Mouse (Mus musculus) thymus, postnatal 10 days (tissue): ENCODE data around the gene Slc25a44.
"Not testable (repeated sequence)": the region's sequence is repeated elsewhere in the genome, so short reads cannot be mapped to it uniquely, and the experiment has no call there.

ENCODE experiments used
- DNase-seq, 2 experiments: peaks; one replicate each; pipeline ENCODE4 v3.0.0; 2021; ENCODE audit warnings: low spot score in 2 of 2

Gene Slc25a44

DNA sequence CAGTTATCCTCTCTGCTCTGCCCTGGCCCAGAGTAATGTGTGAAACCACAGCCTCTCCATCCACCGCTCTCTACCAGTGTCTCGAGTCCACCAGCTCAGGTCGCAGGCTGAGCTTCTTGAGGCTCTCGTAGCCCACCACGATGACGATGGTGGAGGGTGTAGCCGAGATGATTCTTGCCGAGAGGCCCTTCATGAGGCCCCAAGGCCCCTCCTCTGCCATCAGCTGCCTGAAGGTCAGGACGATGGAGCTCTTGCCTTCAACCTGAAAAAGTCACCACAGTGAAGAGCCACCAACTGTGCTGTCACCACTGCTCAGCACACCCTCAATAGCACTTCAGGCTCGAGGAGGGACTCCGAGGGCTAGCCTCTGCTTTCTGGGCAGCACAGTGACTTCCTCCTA is 12.3 kb downstream of the Slc25a44 start:
- DNase-seq: no peak

DNA sequence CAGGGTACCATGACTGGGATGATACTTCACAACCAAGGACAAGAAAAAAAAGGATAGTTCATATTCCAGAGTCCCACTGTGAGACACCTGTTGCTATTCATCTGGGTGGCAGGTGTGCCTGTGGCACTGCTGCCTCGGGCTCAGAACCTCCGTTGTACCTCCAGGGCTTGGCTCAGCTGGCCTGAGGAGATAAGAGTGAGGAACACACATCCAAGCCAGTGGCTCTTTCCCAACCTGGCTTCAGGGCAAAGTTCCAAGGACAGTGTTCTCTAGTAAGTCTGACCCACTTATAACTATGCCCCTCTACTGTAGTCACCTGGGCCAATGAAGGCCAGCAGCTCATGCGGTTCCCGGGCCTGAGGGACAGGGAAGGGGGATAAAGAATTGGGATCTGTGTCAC is 13.3 kb downstream of the Slc25a44 start:
- DNase-seq: no peak

DNA sequence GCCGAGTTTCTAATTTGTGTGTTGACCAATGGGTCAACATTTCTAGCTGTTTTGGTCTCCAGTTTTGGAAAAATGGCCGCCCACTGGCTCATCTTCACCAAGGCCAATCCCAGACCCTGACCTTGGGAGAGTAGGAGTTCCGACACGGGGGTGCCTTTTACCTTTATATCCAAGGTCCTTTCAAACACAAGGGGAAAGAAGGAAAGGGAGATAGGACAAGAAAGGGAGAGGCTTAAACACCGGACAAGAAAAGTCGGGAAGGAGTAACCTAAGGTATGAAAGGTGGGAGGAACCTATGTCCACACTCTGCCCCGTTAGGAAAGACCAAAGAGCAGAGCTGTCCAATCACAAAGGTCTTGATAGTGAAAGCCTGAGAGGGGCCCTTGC is 14.3 kb downstream of the Slc25a44 start:
- DNase-seq: no peak

DNA sequence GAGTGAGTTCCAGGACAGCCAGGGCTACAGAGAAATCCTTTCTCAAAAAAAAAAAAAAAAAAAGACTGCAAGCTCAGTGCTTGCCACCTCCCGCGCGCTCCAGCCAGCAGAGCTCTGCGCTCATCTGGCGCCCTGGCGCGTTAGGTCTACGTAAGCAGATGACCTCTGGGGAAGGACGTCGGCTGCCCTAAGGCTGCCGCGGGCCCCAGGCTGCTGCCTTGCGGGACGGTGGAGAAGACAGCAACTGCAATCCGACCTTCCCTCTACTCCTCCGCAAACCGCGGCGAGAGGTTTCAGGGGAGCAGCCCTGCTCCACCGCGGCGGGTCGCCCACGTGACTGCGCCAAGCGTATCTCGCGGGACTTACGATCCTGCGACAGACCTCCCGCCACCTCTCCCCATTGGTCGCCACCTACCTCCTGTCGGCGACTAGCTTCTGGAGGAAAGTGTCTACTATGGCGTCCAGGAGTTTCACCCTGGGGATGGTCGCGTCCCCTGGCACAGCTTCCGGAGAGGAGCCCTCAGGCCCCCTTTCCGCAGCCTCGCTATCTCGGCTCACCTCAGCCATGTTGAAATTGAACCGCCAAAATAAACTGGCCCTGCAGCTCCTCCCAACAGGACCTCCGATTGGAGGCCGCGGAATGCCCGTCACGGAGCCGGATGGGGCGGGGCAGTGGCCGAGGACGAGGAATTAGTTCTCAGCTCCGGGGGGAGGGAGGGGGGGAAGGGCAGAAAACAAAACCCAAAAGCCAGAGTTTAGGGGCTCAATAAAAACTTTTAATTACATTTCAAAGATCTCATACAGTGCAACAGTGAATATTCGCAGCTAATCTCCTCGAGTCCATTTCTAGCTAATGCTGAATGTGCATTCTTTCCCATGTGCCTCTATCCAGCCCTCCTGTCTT is 14.9 kb downstream of the Slc25a44 start, which contains the start of gene Pmf1:
TSS of gene Pmf1 (minus strand) at position 591 of the 904 bp plus-strand sequence.
- peak; percentile 86 to 88 for DNase-seq

DNA sequence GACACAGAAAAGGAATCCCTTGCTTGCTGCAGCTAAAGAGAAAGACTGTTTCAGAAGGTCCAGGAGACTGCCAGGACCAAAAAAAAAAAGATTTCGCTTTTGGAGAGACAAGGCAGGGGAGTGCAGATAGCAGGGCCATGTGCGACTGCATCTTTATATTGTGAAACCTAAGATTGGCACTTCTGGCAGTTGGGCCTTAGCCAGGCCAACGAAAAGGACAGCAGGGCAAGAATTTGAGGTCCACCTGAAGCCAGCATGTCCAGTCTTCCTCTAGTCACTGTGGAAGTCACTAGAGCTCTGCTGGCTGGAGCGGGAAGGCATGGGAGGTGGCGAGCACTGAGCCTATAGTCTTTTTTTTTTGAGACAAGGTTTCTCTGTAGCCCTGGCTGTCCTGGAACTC is 16.0 kb downstream of the Slc25a44 start:
- DNase-seq: no peak

DNA sequence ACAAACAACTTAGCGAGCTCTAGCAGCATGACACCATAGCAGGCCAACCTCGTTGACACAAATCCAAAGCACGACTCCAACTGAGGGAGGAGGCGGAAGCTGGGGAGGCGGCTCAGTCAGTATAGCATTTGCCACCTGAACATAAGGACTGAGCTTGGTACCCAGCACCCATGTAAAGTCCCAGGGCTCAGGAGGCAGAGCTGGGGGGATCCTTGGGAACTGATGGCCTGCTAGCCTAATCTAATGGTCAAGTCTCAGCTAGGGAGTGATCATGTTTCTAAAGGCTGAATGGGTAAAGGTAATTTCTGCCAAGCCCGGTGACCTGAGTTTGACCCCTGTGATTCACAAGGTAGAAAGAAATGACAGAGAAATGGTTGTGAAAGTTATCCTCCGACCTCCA is 17.4 kb downstream of the Slc25a44 start:
- DNase-seq: no peak

DNA sequence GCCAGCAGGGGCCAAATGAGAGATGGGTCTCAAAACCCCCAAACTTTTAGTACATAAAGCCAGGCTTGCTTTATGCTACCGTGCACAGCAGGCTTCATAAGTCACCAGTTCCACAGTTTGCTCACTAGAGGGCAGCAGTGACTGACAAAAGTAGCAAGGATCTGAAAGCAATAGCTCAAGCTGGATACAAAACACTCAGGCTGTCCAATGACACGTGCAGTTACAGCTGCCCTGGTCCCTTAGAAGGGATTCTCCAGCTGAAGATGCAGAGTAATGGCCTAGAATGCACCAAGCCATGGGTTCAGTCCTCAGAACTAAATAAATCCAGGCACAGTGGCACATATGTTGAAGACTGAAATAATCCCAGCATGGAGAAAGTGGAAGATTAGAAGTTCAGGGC is 17.8 kb downstream of the Slc25a44 start:
- peak; percentile 48 to 80 for DNase-seq

DNA sequence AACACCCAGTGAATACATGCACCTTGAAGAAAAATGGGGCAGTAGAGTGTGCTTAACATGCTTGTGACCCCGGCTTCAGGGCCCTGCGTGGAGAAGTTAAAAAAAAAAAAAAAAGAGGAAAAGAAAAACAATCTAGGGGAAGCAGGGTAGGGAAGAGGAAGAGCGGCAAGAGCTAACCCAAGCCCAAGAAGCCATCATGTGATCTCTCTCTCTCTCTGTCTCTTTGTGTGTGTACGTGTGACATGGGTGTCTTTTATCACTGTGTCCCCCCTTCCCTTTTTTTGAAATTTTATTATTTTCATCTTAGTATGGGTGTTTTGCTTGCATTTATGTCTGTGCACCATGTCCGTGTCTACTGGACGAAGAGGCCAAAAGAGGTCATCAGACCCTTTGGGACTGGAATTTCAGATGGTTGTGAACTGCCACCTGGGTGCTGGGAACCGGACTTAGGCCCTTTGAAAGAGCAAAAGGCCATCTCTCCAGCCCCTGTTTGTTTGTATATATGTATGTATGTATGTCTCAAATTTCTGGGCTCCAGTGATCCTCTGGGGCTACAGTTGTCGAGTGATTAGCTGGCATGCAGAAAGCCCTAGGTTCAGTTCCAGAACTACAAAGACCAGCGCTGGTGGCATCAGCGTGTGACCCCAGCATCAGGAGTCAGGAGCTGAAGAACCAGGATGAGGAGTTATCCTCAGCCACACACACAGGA is 21.3 kb downstream of the Slc25a44 start:
- no peak for DNase-seq

DNA sequence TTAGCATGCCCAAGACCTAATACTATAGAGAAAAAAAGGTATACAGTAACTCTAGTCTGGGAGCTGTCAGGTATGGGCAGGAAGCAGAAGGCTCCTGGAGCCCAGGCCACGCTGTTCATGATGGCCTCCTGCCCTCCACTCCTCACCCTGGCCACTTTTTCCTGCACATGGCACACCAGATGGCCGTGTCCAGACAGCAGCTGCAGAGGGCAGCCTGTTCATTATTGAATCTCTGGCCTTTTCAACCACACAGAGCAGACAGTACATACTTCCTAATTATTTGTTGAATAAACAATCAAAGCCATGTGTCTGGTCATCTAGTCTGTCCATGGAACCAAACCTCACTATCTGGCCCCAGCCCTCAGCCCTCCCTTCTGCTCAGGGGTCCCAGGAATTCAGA is 26.3 kb downstream of the Slc25a44 start:
- DNase-seq: no peak

DNA sequence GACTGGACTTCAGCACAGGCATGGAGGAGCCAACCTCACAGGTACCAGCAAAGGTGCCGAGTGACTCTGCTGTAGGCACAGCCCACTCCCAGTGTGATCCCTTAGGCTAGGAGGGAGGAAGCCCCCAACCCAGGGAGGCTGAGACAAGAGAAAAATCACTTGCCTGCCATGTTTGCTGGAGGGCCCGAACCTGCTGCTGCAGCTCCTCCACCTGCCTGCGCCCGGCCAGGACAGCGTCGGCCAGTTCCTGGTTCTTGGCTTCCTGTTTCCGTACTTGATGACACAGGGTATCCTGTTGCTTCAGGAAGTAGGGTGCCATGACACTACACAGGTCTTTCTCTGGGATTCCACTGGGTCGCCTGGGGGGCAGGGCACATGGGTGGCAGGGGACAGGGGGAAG is 29.2 kb downstream of the Slc25a44 start:
- DNase-seq: no peak

DNA sequence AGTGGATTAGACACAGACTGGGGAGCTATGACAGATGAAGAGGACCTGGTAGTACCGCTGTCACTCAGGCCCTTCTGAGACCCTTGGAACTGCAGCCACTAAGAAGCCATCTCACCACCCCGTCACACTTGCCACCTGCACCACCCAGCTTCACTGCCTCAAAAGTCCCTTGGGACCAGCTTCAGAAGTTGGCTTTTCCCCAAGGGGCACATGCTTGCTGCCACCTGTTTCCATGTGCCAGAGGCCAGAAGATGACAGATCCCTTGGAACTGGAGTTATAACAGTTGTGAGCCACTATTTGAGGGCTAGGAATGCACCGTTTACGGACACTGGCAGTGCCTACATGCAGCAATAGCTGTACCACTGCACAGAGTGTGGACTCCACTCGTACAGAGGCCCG is 29.7 kb downstream of the Slc25a44 start:
- no peak for DNase-seq

DNA sequence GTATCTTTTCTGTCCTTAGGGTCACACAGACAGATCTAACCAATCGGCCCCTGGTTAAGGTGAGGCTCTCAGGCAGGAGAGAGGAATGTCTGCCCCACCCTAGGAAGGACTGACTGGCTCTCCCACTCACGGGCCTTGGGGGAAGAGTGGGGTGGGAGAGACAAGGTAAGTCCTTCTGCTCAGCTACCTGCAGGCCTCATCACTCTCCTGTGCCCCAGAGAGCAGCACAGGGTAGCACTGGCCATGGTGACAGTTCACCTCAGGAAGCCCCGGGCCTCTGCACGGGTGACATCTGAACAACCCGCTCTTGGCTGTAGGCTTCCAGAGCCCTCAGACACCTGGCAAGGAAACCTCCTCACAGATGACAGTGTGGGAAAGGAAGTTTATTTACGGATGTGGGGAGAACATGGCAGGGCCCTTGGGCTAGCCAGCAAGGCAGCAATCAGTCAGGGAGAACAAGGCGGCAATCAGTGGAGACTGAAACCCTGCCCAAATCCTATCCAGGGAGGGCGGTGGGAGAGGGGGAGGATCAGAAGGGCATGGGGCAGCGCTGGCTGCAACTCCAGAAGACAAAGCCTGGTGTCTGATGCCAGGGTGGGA is 31.1 kb downstream of the Slc25a44 start:
- no peak for DNase-seq

DNA sequence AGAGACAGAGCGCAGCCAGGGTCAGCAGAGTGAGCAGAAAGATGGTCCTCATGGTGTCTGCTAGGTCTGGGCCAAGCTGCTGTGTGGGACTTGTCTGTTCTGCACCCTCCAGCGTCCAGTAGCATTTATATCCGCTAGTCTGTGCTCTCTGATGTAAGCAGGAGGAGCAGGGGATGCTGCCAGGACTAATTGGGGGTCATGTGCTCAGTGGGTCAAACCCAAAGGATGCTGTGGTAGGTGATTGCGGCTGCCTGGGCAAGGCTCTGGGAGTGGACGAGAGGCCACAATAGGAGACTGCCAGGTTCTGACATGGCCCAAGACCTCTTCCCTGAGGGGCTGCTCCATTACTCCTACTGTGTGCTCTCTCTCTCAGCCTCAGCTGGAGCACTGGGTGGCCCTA is 40.6 kb downstream of the Slc25a44 start, which contains the start of gene Bglap:
TSS of gene Bglap (minus strand) at position 101 of the 400 bp plus-strand sequence.
- no peak for DNase-seq

DNA sequence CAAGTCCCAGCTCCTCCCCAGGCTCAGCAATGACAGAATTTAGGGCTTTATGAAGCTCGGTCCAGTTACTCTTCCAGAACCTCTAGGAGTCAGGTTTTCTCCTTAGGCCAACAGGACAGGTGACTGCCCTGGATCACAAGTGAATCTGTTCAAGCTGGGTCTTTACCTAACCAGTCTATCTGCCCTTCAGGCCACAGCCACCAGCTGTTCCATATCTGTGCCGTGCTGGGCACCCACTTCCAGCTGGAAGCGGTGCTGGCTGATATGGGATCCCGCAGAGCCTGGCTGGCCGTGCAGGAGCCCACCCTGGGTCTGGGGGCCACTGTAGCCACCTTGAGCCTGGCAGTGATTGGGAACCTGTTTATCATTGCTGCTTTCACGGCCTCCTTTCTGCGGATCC is 42.6 kb downstream of the Slc25a44 start:
- DNase-seq: not testable (repeated sequence)

DNA sequence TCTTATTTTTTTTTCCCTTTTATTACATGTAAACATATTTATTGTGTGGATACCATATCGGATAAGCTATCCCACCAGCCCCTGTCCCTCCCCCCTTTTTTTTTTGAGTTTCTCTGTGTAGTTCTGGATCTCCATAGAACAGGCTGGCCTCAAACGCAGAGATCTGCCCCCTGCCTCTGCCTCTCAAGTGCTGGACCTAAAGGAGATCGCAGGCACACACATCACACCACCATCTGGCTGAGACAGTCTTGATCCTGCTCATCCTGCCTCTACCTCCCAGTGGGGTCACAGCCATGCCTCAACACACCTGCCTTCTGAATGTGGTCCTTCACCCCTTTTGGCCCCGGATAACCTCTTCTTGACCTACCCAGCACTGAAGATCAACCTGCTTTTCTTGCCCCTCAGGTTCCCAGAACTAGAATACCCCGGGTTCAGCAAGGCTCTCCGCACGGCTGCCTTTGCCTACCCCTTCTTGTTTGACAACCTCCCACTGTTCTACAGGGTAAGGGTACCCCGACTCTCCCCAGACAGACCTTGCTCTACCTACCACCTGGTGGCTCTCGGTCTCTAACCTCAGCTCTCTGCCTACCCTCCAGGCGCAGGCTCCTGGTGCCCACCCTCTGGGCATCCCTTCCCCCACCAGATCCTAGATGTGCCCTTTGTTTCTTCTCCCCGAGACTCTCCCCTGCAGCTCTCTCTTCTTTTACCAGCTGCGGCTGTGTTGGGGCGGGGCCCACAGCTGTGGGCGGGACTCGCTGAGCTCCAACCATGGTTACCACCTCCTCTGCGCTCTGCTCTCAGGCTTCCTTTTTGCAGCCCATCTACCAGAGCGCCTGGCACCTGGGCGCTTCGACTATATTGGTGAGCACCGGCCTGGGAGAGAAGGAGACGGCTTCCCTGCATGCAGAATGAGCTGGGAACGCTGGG is 43.3 kb downstream of the Slc25a44 start:
- peak; percentile 63 to 80 for DNase-seq

DNA sequence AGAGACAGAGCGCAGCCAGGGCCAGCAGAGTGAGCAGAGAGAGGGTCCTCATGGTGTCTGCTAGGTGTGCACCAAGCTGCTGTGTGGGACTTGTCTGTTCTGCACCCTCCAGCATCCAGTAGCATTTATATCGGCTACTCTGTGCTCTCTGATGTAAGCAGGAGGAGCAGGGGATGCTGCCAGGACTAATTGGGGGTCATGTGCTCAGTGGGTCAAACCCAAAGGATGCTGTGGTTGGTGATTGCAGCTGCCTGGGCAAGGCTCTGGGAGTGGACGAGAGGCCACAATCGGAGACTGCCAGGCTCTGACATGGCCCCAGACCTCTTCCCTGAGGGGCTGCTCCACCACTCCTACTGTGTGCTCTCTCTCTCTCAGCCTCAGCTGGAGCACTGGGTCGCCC is 46.3 kb downstream of the Slc25a44 start, which contains the start of gene Bglap2:
TSS of gene Bglap2 (minus strand) at position 101 of the 400 bp plus-strand sequence.
- DNase-seq: not testable (repeated sequence)

DNA sequence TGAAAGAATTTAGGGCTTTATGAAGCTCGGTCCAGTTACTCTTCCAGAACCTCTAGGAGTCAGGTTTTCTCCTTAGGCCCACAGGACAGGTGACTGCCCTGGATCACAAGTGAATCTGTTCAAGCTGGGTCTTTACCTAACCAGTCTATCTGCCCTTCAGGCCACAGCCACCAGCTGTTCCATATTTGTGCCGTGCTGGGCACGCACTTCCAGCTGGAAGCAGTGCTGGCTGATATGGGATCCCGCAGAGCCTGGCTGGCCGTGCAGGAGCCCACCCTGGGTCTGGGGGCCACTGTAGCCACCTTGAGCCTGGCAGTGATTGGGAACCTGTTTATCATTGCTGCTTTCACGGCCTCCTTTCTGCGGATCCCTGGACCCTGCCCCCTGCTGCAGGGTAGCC is 48.3 kb downstream of the Slc25a44 start:
- DNase-seq: not testable (repeated sequence)

DNA sequence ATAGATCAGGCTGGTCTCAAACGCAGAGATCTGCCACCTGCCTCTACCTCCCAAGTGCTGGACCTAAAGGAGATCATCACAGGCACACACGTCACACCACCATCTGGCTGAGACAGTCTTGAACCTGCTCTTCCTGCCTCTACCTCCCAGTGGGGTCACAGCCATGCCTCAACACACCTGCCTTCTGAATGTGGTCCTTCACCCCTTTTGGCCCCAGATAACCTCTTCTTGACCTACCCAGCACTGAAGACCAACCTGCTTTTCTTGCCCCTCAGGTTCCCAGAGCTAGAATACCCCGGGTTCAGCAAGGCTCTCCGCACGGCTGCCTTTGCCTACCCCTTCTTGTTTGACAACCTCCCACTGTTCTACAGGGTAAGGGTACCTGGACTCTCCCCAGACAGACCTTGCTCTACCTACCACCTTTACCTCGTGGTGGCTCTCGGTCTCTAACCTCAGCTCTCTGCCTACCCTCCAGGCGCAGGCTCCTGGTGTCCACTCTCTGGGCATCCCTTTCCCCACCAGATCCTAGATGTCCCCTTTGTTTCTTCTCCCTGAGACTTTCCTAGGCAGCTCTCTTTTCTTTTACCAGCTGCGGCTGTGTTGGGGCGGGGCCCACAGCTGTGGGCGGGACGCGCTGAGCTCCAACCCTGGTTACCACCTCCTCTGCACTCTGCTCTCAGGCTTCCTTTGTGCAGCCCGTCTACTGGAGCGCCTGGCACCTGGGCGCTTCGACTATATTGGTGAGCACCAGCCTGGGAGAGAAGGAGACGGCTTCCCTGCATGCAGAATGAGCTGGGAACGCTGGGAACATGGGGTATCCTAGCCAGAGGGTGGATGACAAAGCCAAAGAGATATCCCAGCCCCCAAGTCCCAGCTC is 49.0 kb downstream of the Slc25a44 start:
- DNase-seq: peak; percentile 46 to 57

DNA sequence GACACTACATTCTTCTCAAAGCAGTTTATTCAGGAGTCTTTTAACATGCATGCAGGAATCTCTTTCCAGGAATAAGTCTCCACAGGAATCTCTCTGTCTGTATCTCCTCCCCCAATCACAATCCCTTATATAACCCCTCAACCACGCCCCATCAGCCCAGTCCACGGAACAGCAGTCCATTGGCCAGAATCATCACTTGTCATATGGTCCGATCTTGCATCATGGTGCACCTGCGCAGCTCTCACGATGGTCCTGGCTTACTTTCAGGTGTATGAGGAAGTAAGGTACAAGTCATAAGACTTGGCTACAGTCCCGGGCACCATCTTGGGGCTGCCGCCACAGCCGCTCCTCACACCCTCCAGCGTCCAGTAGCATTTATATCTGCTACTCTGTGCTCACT is 52.3 kb downstream of the Slc25a44 start, which contains the start of gene Bglap3:
TSS of gene Bglap3 (minus strand) at position 101 of the 400 bp plus-strand sequence.
- not testable (repeated sequence) for DNase-seq

DNA sequence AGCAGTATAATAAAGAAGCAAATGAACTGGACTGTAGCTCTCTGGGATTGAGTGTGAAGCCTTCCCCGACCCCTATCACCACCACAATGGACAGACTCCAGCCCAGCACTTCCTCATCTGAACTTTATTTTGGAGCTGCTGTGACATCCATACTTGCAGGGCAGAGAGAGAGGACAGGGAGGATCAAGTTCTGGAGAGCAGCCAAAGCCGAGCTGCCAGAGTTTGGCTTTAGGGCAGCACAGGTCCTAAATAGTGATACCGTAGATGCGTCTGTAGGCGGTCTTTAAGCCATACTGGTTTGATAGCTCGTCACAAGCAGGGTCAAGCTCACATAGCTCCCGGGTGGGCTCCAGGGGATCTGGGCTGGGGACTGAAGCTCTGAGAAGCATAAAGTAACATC is 56.4 kb downstream of the Slc25a44 start:
- DNase-seq: not testable (repeated sequence)
